Mouse (Mus musculus) spleen, adult 2 months (tissue): ENCODE results near the gene Trmt1. TPM values are rescaled to one million over a fixed set of nuclear protein-coding genes. Genes with fewer than 3 reads are reported as not detected.
A peak's percentile ranks its signal among the peaks of the same experiment; 100 is the strongest.

Experiments used
- DNase-seq, 2 experiments: peaks; one replicate each; pipeline versions ENCODE4 v3.0.0 to v3.0.0-alpha.2; 2012 to 2021; ENCODE audit warnings: low spot score in 2 of 2, low read depth in 1 of 2
- H3K27ac ChIP-seq: fragments of 200-500 bp; 2 replicates; pipeline ENCODE4 v1.5.1; 2012; ENCODE audit warnings: low read length, inconsistent platforms; ENCODE audit not compliant: insufficient read depth
- H3K27me3 ChIP-seq: fragments of 200-500 bp; 2 replicates; pipeline ENCODE4 v1.6.1; 2012; ENCODE audit warnings: mild to moderate bottlenecking, moderate library complexity, low read length, inconsistent platforms; ENCODE audit not compliant: control insufficient read depth, insufficient read depth
- H3K36me3 ChIP-seq: fragments of 200-500 bp; 2 replicates; pipeline ENCODE4 v1.6.1; 2012; ENCODE audit warnings: mild to moderate bottlenecking, low read length, inconsistent platforms; ENCODE audit not compliant: control insufficient read depth, insufficient read depth
- H3K4me1 ChIP-seq: fragments of 200-500 bp; 2 replicates; pipeline ENCODE4 v1.6.1; 2011; ENCODE audit warnings: inconsistent platforms; ENCODE audit not compliant: control insufficient read depth, insufficient read depth, insufficient read length
- H3K4me3 ChIP-seq: fragments of 200-500 bp; 2 replicates; pipeline ENCODE4 v1.5.1; 2011; ENCODE audit warnings: mild to moderate bottlenecking, inconsistent platforms; ENCODE audit not compliant: insufficient read depth, insufficient read length; ENCODE audit errors: extremely low read depth
- CTCF ChIP-seq: fragments of 200-500 bp; IDR thresholded peaks from 2 replicates; pipeline ENCODE4 v1.5.1; 2011; ENCODE audit warnings: mild to moderate bottlenecking, inconsistent platforms; ENCODE audit not compliant: insufficient read depth, insufficient read length, insufficient replicate concordance; ENCODE audit errors: extremely low read depth
- POLR2A ChIP-seq: fragments of 200-500 bp; IDR thresholded peaks from 2 replicates; pipeline ENCODE4 v1.6.1; 2011; ENCODE audit warnings: low read depth, low read length, inconsistent platforms
- WGBS: fragments of 180-500 bp; shearing (Covaris S2); methylation state at CpG from one replicate; pipeline ENCODE4 v1.1.7; 2018; 5-methylcytosine and 5-hydroxymethylcytosine counted together
- polyA plus RNA-seq: library from polyadenylated mRNA; depleted of rRNA; stranded (reverse); fragments of >200 nt; gene quantifications from 2 replicates; pipeline ENCODE4 v1.2.3, GENCODE M21; 2012; rRNA removed

The Trmt1 gene
- polyA plus RNA-seq, 1 experiment: 98.1 TPM

DNA sequence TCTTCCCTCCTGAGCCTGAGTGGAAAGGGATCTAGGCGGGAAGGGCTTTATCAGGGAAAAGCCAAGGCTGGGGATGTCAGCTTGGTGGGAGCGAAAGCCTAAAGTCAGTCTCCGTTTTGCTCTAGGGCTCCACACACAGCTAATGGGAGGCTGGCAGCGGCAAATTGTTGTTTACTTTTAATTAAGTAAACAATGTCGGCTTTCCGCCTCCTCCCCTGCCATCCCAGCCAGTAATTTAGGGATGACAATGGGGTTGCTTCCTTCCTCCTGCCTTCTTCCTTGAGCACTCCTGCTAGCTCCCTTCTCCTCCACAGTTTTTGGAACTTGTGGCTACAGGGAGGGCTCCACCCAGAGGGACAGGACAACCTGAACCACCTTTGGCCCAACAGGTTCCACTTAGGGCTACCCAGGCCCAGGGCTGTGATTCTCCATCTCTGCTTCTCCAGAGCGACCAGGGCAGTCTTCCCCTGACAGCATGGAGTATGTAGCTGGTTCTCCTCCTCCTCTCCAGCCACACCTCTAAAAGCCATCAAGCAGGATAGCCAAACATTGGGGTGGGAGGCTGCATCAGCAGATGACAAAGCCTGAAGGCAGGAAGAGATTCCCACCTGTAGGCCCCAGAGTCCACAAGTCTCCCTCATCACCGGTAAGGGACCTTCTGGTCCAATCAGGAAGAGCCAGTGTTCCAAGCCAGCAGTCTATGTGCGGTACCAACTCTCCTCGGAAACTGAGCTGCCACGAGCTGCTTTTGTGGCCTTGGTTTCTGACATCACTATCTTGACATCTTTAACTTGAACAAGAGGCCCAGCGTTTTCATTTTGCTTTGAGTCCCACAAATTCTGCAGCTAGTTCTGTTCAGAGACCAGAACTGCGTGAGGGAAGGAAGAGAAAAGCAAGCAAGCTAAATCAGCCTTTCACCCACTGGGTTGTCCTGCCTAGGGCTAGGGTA, 55.1 kb downstream of the Trmt1 start:
- DNase-seq: no peak
- Histone ChIP-seq H3K27ac (no peak overlapping the region), H3K4me1 (peaks cover 11% of the 10 kb centered on the region; the same call in 1 of the 2 replicates), H3K27me3 (no peaks in the 10 kb centered on the region), H3K4me3 (no peak overlapping the region), H3K36me3 (no peaks in the 10 kb centered on the region)
- TF ChIP-seq POLR2A: no peak
- 89% methylated on average over 13 of the region's 13 CpGs for WGBS

DNA sequence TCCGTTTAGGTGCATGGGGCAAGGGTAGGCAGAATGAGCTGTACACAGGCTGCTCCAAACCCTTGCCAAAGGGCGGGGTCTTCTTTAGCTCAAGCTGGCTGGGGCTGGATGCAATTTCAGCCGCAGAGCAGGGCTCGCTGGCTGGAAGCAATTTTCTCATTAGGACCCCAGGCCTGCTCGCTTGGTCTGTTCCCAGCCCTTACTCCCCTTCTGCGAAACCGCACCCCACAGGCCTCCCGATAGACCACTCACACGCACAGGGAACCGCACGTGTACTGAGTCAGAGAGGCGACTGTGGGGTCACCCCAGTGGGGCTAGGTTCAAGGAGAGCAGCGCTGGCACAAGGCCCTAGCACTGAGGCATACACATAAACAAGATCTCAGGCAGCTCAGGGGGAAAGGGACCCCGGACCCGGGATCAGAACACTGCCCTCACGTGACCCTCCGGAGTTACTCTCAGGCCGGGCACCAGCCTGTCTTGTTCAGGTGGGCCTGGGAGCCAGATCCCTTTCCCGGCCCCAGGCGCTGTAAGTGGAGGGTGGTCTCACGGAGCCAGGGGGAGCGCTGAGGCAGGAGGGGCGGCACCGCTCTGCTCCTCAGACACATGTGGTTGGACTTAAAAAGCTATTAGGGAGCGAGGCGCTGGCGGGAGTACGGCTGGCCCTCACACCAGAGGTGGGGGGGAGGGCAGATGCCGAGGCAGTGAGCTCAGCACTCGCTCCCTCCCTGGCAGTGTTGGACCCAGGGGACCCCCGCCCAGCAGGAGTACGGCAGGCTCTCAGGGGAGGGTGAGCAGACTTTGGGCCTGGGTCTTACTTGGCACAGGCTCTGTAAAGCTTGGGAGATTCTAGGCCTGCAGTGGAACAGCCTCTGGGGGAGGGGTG, 56.3 kb downstream of the Trmt1 start:
- Histone ChIP-seq H3K4me3 (no peak overlapping the region), H3K27ac (no peak overlapping the region), H3K4me1 (peaks cover 11% of the 10 kb centered on the region; the same call in 1 of the 2 replicates), H3K27me3 (no peaks in the 10 kb centered on the region), H3K36me3 (no peaks in the 10 kb centered on the region)
- WGBS: 89% methylated on average over 32 of the region's 32 CpGs
- TF ChIP-seq POLR2A: no peak
- TF ChIP-seq CTCF: no peak
- DNase-seq: no peak

DNA sequence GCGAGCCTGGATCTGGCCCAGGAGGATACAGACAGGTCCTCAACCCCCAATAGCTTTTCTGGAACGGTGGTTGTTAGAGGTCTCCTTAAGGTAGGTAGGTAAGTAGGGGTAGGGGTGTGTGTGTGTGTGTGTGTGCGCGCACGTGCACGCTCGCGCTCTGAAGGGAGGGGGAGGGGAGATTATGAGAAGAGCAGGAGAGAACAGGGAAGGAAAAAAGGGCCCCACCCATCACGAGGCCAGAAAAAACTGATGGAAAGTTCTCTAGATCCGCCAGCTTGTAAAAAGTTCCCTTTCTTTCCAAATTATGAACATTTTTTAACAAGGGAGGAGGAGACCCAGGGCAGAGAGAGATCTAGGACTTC, 56.9 kb downstream of the Trmt1 start:
- Histone ChIP-seq H3K27me3 (no peaks in the 10 kb centered on the region), H3K4me1 (peaks cover 7% of the 10 kb centered on the region; the same call in 1 of the 2 replicates), H3K27ac (no peak overlapping the region), H3K4me3 (no peak overlapping the region), H3K36me3 (no peaks in the 10 kb centered on the region)
- 83% methylated on average over 10 of the region's 10 CpGs for WGBS
- TF ChIP-seq POLR2A (no peak), CTCF (no peak)
- DNase-seq: no peak

DNA sequence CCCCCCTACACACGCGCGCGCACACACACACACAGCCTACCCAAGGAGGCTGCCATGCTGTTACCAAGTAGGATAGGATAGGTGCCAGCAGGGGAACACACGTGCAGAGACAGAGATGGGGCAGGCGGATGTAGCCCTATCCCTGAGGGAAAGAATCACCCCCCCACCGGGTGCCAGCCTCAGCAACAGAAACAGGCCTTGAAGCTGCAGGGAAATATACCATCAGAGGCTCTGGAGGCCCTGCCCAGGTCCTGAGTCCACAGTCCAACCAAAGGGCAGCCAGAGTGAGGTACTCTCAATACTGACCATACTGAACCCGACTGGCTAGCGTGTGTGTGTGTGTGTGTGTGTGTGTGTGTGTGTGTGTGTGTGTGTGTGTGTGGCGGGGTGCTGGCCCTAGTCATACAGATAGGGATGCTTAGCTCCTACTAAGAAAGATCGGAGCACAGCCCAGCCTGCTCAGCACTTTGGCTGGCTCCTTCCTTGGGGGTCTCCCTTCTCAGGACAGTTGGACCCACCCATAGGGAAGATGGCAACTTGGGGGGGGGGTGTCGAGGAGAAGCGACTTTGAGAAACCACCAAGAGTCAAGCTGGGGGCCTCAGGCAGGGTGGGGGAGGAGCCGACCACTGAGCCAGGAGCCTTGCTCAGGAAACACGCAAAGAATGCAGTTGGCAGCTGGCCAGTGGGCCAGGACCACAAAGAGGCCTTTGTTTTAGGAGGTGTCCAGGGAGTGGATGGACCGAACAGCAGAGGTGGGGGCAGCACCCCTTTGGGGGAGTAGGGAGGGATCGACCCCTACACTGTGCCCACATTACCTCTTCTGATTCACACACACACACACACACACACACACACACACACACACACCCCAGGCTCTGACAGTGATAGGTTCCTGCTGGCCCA, 57.7 kb downstream of the Trmt1 start:
- Histone ChIP-seq H3K27ac (no peak overlapping the region), H3K36me3 (no peaks in the 10 kb centered on the region), H3K27me3 (no peaks in the 10 kb centered on the region), H3K4me1 (peaks cover 7% of the 10 kb centered on the region; the same call in 1 of the 2 replicates), H3K4me3 (no peak overlapping the region)
- DNase-seq: no peak
- WGBS: 49% methylated on average over 16 of the region's 17 CpGs
- no peak for TF ChIP-seq POLR2A
- TF ChIP-seq CTCF: no peak

DNA sequence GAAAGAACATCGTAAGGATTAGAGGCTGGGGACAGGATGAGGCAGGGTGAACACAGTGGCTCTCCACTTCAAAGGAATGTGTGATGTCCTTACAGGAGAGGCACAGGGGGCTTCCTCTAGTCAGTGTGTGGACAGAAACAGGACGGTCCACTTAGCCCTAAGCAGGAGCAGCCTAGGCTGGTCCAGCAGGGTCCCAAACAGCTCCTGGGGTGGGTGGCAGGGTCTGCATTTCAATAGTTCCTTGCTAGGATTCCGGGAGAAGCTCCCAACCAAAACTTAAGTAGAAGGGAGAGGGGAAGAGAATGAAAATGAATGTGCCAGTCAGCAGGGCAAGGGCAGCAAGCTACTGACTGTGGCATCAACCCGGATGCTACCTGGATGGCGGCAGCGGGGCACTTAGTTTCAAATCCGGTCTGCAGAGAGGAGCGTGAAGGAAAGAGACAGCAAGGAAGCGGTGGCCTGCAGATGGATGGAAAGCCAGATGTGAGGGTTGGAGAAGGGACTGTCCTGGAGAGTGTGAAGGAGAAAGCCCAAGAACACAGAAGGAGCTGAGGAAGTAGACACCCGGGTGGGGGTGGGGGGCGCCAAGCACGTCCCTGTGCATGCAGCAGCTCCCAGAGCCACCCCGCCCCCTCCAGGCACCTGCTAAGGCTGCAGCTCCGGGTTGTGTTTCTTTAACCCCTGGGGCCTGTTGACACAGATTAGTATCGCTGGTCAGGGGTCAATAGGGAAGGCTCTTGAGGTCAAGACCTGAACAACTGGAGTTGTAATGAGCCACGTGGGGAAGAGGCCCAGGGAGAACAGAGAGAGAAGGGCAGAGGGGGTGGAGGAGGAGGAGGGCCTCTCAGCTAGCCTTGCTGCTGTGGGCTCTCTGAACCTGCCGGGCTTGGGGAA, 59.2 kb downstream of the Trmt1 start:
- WGBS: 28% methylated on average over 17 of the region's 17 CpGs
- DNase-seq: no peak
- H3K27ac ChIP-seq: no peak overlapping the region
- H3K36me3 ChIP-seq: no peaks in the 10 kb centered on the region
- H3K4me3 ChIP-seq: 0 out of 2 replicates have a peak overlapping the region, but pooled peaks have one; percentile 9
- peaks cover 7% of the 10 kb centered on the region; the same call in 1 of the 2 replicates for H3K4me1 ChIP-seq
- H3K27me3 ChIP-seq: no peaks in the 10 kb centered on the region
- TF ChIP-seq CTCF (no peak), POLR2A (no peak)

Other genes with a start within 250 kb of the Trmt1 start
- gene Ier2, start 23.5 kb upstream of the Trmt1 start, polyA plus RNA-seq: 23.0 and 27.4 TPM in 2 replicates
- gene Nacc1, start 1.6 kb downstream of the Trmt1 start, polyA plus RNA-seq: 66.0 and 78.5 TPM in 2 replicates
- gene Lyl1, start 15.2 kb downstream of the Trmt1 start, polyA plus RNA-seq: 90.0 and 115 TPM in 2 replicates
- 4.5 TPM in 2 replicates for gene G430095P16Rik, start 36.7 kb downstream of the Trmt1 start, polyA plus RNA-seq
- gene Nfix, start 114.0 kb downstream of the Trmt1 start, polyA plus RNA-seq: 13.7 and 17.1 TPM in 2 replicates
- gene Dand5, start 136.5 kb downstream of the Trmt1 start, polyA plus RNA-seq: 1.6 and 1.8 TPM in 2 replicates
- 20.3 and 61.4 TPM in 2 replicates for gene Gadd45gip1, start 145.2 kb downstream of the Trmt1 start, polyA plus RNA-seq
- gene Rad23a, start 154.4 kb downstream of the Trmt1 start, polyA plus RNA-seq: 125 and 162 TPM in 2 replicates
- 112 and 116 TPM in 2 replicates for gene Calr, start 160.6 kb downstream of the Trmt1 start, polyA plus RNA-seq
- gene Farsa, start 170.7 kb downstream of the Trmt1 start, polyA plus RNA-seq: 50.3 and 55.0 TPM in 2 replicates
- gene Syce2, start 185.8 kb downstream of the Trmt1 start, polyA plus RNA-seq: 1.8 and 2.0 TPM in 2 replicates
- 44.2 and 48.3 TPM in 2 replicates for gene Gcdh, start 207.6 kb downstream of the Trmt1 start, polyA plus RNA-seq
- gene Klf1, start 215.6 kb downstream of the Trmt1 start, polyA plus RNA-seq: 46.5 and 70.0 TPM in 2 replicates
- 43.4 and 44.9 TPM in 2 replicates for gene Dnase2a, start 222.3 kb downstream of the Trmt1 start, polyA plus RNA-seq